Mouse (Mus musculus): ENCODE measurements at regions not wholly inside any gene's neighbourhood (a gene's known extent, or its start where the extent isn't known, plus 50 kb on each side); places are given as distances from the start of the nearest gene placed in this dataset.
A peak's percentile ranks its signal among the peaks of the same experiment; 100 is the strongest.

DNA sequence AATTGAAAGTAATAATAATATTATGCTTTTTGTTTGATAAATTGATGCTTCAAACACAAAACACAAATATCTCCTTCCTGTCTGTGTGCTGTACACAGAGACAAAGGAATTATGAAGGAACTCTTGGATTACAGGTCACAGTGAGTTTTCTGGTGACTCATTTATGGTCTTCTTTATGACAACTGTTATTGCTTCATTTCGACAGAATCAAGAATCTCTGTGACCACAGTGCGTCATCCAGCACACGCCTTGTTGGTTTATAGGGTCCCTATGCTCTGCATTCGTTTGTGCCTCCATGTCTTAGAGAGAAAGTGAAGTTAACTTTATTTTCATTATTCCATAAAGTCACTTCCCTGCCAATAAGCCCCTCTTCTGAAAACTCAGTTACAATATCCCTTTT, 61.9 kb upstream of the Nwd2 start:
- peak overlapping the region; percentile 27 for H3K4me2 ChIP-seq (ENCODE audit: low read depth)
- TF ChIP-seq CEBPB (IDR thresholded peaks at IDR 0.05; ENCODE audit: insufficient read depth, poor library complexity, severe bottlenecking) (peak; percentile 93), SRF (IDR thresholded peaks at IDR 0.05; ENCODE audit: control insufficient read depth, insufficient read length, low read depth) (no peak)
- H3K4me3 ChIP-seq = no peak overlapping the region
- no peaks in the 10 kb centered on the region for H3K27me3 ChIP-seq (ENCODE audit: control insufficient read depth, insufficient read depth, insufficient read length)
- H3ac ChIP-seq (ENCODE audit: control insufficient read depth, insufficient read length) = no peak overlapping the region
- H3K36me3 ChIP-seq (ENCODE audit: control insufficient read depth, insufficient read depth) = no peaks in the 10 kb centered on the region
- H3K79me2 ChIP-seq (ENCODE audit: control insufficient read depth, insufficient read depth) = no peaks in the 10 kb centered on the region

- Histone ChIP-seq H3K79me2 (ENCODE audit: control insufficient read depth, insufficient read depth) (no peaks in the 10 kb centered on the region), H3K36me3 (ENCODE audit: control insufficient read depth, insufficient read depth) (no peaks in the 10 kb centered on the region), H3K4me3 (no peak overlapping the region), H3K27me3 (ENCODE audit: control insufficient read depth, insufficient read depth, insufficient read length) (no peaks in the 10 kb centered on the region), H3ac (ENCODE audit: control insufficient read depth, insufficient read length) (no peak overlapping the region), H3K4me2 (ENCODE audit: low read depth) (no peak overlapping the region)
- no peak for TF ChIP-seq USF1 (IDR thresholded peaks at IDR 0.05; ENCODE audit: low read depth)
- TF ChIP-seq MYOG (IDR thresholded peaks at IDR 0.05; ENCODE audit: control insufficient read depth in 1 of 3, insufficient read depth in 1 of 3, insufficient read length in 2 of 3, low read depth in 2 of 3) = no peak
- TF ChIP-seq MAX (IDR thresholded peaks at IDR 0.05; ENCODE audit: low read depth) = no peak
- no peak for TF ChIP-seq CEBPB (IDR thresholded peaks at IDR 0.05; ENCODE audit: insufficient read depth, poor library complexity, severe bottlenecking)
- TF ChIP-seq E2F4 (IDR thresholded peaks at IDR 0.05; ENCODE audit: insufficient read depth) = no peak
- no peak for TF ChIP-seq POLR2AphosphoS2 (IDR thresholded peaks at IDR 0.05; ENCODE audit: insufficient read length, low read depth)
- no peak for TF ChIP-seq POLR2A (IDR thresholded peaks at IDR 0.05; ENCODE audit: insufficient read length, low read depth)
- TF ChIP-seq SRF (IDR thresholded peaks at IDR 0.05; ENCODE audit: control insufficient read depth, insufficient read length, low read depth) = no peak
- no peak for TF ChIP-seq TCF12 (IDR thresholded peaks at IDR 0.05; ENCODE audit: insufficient read depth, poor library complexity, severe bottlenecking)
- no peak for TF ChIP-seq REST (IDR thresholded peaks at IDR 0.05; ENCODE audit: insufficient read depth, insufficient read length)
- no peak for TF ChIP-seq MYOD1 (IDR thresholded peaks at IDR 0.05; ENCODE audit: control insufficient read depth in 1 of 3, insufficient read length in 2 of 3, low read depth in 2 of 3)
- no peak for TF ChIP-seq TCF3 (IDR thresholded peaks at IDR 0.05; ENCODE audit: insufficient read length, low read depth)
Measured at GRCm38 (mm10) chr5:63587855-63588254, 61.0 kb upstream of the Nwd2 start.
